Mouse (Mus musculus) kidney, adult 2 months (tissue): ENCODE measurements around the gene Adprhl1.

Experiments
- CTCF ChIP-seq: fragments of 200-500 bp; conservative IDR thresholded peaks from 2 replicates; pipeline ENCODE4 v1.5.1; 2011; ENCODE audit warnings: low read depth, mild to moderate bottlenecking, control low read depth, low read length, moderate library complexity, mixed read lengths; ENCODE audit not compliant: insufficient read depth, insufficient read length
- POLR2A ChIP-seq: fragments of 200-500 bp; IDR thresholded peaks from one replicate; pipeline ENCODE4 v1.6.1; 2011; ENCODE audit warnings: low read depth, low read length, control low read depth

GRCm38 (mm10) chr8:13174811-13175210 is 79.2 kb downstream of the Adprhl1 start:
- TF ChIP-seq POLR2A (no peak), CTCF (no peak)
